Mouse (Mus musculus): ENCODE data around the gene Fgfr2. TPM values are rescaled to one million over a fixed set of nuclear protein-coding genes. Genes with fewer than 3 reads are reported as not detected.
A peak's percentile ranks its signal among the peaks of the same experiment; 100 is the strongest.
"Not testable (repeated sequence)": the region's sequence is repeated elsewhere in the genome, so short reads cannot be mapped to it uniquely, and the experiment has no call there.

Gene Fgfr2
- polyA plus RNA-seq, 1 experiment from 2014 or later: 47.9 TPM

DNA sequence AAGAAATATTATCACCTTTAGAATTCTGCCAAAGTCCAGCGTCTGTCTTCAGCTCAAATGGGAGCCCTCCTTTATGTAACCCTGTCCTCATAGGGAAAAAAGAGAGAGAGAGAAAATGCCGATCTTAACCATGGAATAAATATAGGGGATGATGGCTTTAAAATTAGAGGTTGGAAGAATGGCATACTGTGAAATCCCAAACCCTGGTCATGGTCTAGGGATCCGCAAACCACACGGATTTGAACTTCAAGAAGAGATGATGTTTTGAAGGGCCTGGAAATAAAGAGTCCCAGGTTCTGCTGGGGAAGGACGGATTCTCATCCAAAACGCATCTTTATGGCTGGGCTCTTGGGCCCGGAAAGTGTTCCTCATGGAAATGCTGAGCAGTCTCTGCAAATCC, 2975.9 kb downstream of the Fgfr2 start:
- Histone ChIP-seq H3K9me3 (replicated peaks) (no peaks in the 10 kb centered on the region), H3K27ac (no peak overlapping the region), H3K4me2 (no peak overlapping the region), H3K4me1 (no peaks in the 10 kb centered on the region), H3K9ac (no peak overlapping the region), H3K4me3 (no peak overlapping the region), H3K27me3 (no peaks in the 10 kb centered on the region), H3K36me3 (ENCODE audit: poor library complexity, severe bottlenecking) (no peaks in the 10 kb centered on the region)
- WGBS: 88% methylated on average over 7 of the region's 7 CpGs
- no peak for ATAC-seq

DNA sequence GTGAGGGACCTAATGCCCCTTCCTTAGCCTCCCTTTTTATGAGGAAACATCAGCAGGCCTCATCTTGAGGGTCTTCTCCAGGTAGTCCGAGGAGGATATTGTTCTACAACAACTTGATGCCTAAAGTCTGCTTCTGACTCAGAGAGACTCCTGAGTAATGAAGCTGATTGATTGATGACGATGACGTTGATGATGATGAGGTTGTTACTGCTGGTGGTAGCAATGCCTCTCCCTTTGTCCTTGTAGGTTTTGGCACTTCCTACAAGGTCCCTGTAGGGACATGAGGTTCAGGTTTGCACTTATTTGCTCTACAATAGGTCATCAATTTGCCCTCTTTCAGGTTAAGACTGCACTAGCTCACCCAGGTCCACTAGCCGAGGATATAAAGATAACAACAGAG, 2977.9 kb downstream of the Fgfr2 start:
- Histone ChIP-seq H3K4me1 (no peaks in the 10 kb centered on the region), H3K9ac (no peak overlapping the region), H3K9me3 (replicated peaks) (no peaks in the 10 kb centered on the region), H3K4me2 (no peak overlapping the region), H3K27ac (no peak overlapping the region), H3K4me3 (no peak overlapping the region), H3K36me3 (ENCODE audit: poor library complexity, severe bottlenecking) (no peaks in the 10 kb centered on the region), H3K27me3 (no peaks in the 10 kb centered on the region)
- WGBS: 89% methylated on average over 4 of the region's 4 CpGs
- ATAC-seq: no peak

DNA sequence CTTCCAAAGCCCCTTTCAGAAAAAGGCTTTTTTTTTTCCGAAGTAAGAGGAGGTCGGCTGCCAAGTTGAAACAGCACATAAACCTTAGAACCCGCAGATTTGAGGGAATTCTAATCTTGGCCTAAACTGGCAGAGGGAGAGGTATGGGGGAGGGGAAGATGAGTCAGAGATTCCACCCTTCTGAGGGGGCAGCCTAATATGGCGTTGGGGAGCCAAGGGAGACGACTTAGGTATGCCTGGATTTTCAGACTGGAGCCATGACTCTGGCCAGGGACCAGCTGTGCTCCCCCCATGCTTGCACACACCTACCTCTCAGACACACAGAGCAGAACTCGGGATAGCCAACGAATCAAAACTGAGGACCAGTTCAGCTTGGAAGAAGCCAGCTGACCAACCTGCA, 2979.8 kb downstream of the Fgfr2 start:
- Histone ChIP-seq H3K27ac (no peak overlapping the region), H3K4me2 (no peak overlapping the region), H3K27me3 (no peaks in the 10 kb centered on the region), H3K9ac (no peak overlapping the region), H3K4me1 (no peaks in the 10 kb centered on the region), H3K9me3 (replicated peaks) (no peaks in the 10 kb centered on the region), H3K36me3 (ENCODE audit: poor library complexity, severe bottlenecking) (no peaks in the 10 kb centered on the region), H3K4me3 (no peak overlapping the region)
- WGBS: 70% methylated on average over 7 of the region's 7 CpGs
- ATAC-seq: no peak

DNA sequence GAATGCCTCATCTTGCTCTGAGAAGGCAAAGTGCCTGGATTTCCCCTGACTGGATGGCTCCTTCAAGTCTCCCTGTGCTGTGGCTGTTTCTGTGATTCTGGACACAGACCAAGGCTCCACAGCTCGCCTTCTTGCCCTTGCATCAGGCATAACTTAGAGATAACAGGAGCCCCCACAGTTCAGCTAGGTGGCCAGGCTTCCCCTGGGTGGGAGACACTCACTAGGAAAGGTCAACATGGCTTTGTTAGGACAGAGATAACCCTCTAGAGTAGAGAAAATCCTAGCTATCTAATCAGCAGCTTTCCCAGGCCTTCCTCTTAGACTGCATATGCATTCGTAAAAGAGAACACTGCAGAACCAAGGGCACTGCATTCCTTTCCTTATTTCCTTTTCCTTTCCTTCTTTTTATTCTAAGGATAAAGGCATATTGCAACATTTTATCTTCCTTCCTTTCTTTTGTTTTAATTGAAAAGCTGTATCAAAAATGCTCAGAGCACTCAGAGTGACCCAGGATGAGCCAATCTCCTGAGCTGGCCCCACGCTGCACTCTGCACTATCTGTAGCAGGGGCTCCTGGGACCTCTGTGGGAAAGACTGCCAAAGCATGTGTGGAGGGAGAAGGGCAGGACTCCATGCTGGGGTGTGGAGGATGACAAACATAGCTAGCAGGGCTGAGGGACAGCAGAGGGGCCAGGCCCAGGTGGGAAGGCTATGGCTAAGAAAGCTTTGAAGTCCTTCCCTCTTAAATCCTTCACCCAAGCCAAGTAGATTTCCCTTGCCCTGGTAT, 2981.9 kb downstream of the Fgfr2 start:
- Histone ChIP-seq H3K27me3 (no peaks in the 10 kb centered on the region), H3K4me3 (no peak overlapping the region), H3K9me3 (replicated peaks) (no peaks in the 10 kb centered on the region), H3K4me1 (no peaks in the 10 kb centered on the region), H3K9ac (no peak overlapping the region), H3K36me3 (ENCODE audit: poor library complexity, severe bottlenecking) (no peaks in the 10 kb centered on the region), H3K27ac (no peak overlapping the region), H3K4me2 (no peak overlapping the region)
- no peak for ATAC-seq
- 82% methylated on average over 3 of the region's 3 CpGs for WGBS

DNA sequence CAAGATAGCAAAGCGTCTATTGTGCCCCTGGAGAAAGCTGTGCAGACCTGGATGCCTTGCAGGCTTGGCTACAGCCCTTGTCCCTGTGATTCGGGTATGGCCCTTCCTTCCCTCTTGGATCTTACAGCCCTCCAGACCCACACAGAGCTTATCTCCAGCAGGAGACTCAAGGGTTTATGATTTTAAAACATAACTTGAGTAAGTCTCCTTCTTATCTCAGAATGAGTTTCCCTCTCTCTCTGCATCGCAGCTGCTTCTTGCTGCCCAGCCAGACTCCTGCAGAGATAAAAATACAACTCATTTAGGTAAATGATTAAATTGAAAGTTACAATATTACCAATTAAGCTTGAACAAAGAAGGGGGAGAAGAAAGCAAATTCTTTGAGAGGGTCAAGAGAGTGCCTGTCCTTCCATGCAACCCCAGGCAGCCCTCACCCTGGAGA, 2988.2 kb downstream of the Fgfr2 start:
- H3K27ac ChIP-seq: no peak overlapping the region
- H3K4me2 ChIP-seq: no peak overlapping the region
- H3K4me3 ChIP-seq: no peak overlapping the region
- H3K4me1 ChIP-seq: no peaks in the 10 kb centered on the region
- WGBS: 73% methylated on average over 3 of the region's 3 CpGs
- no peaks in the 10 kb centered on the region for H3K27me3 ChIP-seq
- no peak for ATAC-seq
- H3K9me3 ChIP-seq (replicated peaks): no peaks in the 10 kb centered on the region
- no peak overlapping the region for H3K9ac ChIP-seq
- no peaks in the 10 kb centered on the region for H3K36me3 ChIP-seq (ENCODE audit: poor library complexity, severe bottlenecking)

GRCm38 (mm10) chr7:130134428-130134827, 2988.7 kb downstream of the Fgfr2 start:
- H3K4me3 ChIP-seq; H3K9me3 ChIP-seq (replicated peaks); H3K9ac ChIP-seq; H3K27ac ChIP-seq; ATAC-seq; H3K27me3 ChIP-seq; H3K36me3 ChIP-seq (ENCODE audit: poor library complexity, severe bottlenecking); H3K4me1 ChIP-seq; H3K4me2 ChIP-seq: not testable (repeated sequence)

GRCm38 (mm10) chr7:130130226-130130625, 2992.9 kb downstream of the Fgfr2 start:
- no peak for ATAC-seq
- Histone ChIP-seq H3K4me3 (no peak overlapping the region), H3K27ac (no peak overlapping the region), H3K4me1 (peaks cover 6% of the 10 kb centered on the region), H3K36me3 (ENCODE audit: poor library complexity, severe bottlenecking) (no peaks in the 10 kb centered on the region), H3K4me2 (no peak overlapping the region), H3K9ac (no peak overlapping the region), H3K9me3 (replicated peaks) (no peaks in the 10 kb centered on the region), H3K27me3 (no peaks in the 10 kb centered on the region)
- WGBS: 84% methylated on average over 5 of the region's 5 CpGs

DNA sequence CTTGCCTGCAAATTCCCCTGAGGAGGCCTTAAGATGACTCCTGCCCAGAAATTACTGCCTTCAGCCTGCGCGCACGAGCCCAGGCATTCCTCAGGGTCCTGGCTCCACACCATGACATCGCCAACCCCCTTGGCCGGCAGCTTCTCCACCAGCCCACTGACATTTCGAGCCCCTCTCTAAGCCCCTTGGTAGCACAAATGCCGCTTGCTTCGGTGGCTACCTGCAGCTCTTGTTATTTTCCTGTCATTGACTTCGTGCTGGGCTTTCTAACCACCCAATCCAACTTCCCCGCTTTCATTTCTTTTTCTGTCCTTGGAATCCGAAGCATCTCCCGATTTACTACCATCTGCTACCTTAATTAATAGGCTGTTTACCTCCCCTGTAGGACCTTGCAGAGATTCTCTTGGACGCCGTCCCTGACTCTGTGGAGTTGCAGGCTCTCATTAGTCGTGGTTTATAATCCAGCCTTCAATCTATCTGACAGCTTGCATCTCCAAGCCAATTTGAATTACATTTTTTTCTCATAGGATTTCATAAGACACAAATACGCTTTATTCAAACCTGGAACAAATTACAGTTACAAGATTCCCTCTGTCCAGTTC, 2993.7 kb downstream of the Fgfr2 start:
- H3K36me3 ChIP-seq (ENCODE audit: poor library complexity, severe bottlenecking): no peaks in the 10 kb centered on the region
- peak overlapping the region; percentile 22 for H3K27ac ChIP-seq
- H3K4me1 ChIP-seq: peaks cover 6% of the 10 kb centered on the region
- peak overlapping the region; percentile 42 for H3K4me2 ChIP-seq
- no peak overlapping the region for H3K4me3 ChIP-seq
- WGBS: 16% methylated on average over 16 of the region's 16 CpGs
- no peaks in the 10 kb centered on the region for H3K27me3 ChIP-seq
- H3K9me3 ChIP-seq (replicated peaks): no peaks in the 10 kb centered on the region
- ATAC-seq: peak; percentile 75
- H3K9ac ChIP-seq: peak overlapping the region; percentile 9; the same call in 1 of the 2 replicates

GRCm38 (mm10) chr7:130121507-130121906, 3001.6 kb downstream of the Fgfr2 start:
- H3K9me3 ChIP-seq (replicated peaks): no peaks in the 10 kb centered on the region
- H3K4me2 ChIP-seq: no peak overlapping the region
- 21% methylated on average over 2 of the region's 2 CpGs for WGBS

GRCm38 (mm10) chr7:130119466-130119865, 3003.7 kb downstream of the Fgfr2 start:
- Histone ChIP-seq H3K27ac (no peak overlapping the region), H3K4me1 (peaks cover 30% of the 10 kb centered on the region), H3K27me3 (no peaks in the 10 kb centered on the region), H3K36me3 (ENCODE audit: poor library complexity, severe bottlenecking) (no peaks in the 10 kb centered on the region), H3K9ac (no peak overlapping the region), H3K4me3 (no peak overlapping the region), H3K9me3 (replicated peaks) (no peaks in the 10 kb centered on the region), H3K4me2 (no peak overlapping the region)
- peak; percentile 57; the same call in 1 of the 2 replicates for ATAC-seq
- WGBS: 59% methylated on average over 6 of the region's 6 CpGs

More at GRCm38 (mm10) chr7:130121507-130121906, 3001.6 kb downstream of the Fgfr2 start:
- no peak overlapping the region for H3K9ac ChIP-seq
- H3K4me3 ChIP-seq: no peak overlapping the region
- H3K27me3 ChIP-seq: no peaks in the 10 kb centered on the region
- H3K4me1 ChIP-seq: peaks cover 30% of the 10 kb centered on the region
- H3K27ac ChIP-seq: no peak overlapping the region
- H3K36me3 ChIP-seq (ENCODE audit: poor library complexity, severe bottlenecking): no peaks in the 10 kb centered on the region
- ATAC-seq: no peak

DNA sequence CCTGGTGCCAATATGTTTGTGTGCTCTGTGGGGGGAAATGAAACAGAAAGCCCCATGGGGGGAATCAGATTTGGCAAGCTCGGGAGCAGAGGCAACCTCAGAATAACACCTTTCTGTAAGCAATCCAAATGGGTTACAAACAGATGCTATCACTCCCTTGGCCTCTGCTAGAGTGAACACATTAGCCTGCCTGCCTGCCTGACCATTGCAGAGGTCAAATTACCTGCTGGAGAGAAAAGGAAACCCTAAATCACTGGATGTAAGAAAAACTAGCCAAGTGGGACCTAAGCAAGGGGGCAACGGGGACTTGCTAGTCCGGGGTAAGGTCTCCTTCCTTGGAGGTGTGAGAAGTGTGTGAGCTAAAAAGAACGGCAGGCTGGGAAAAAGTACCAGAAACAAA, 3004.4 kb downstream of the Fgfr2 start:
- Histone ChIP-seq H3K9me3 (replicated peaks) (no peaks in the 10 kb centered on the region), H3K4me3 (no peak overlapping the region), H3K4me1 (peaks cover 30% of the 10 kb centered on the region), H3K9ac (no peak overlapping the region), H3K27ac (no peak overlapping the region), H3K27me3 (no peaks in the 10 kb centered on the region), H3K4me2 (no peak overlapping the region), H3K36me3 (ENCODE audit: poor library complexity, severe bottlenecking) (no peaks in the 10 kb centered on the region)
- ATAC-seq: no peak
- WGBS: 57% methylated on average over 4 of the region's 4 CpGs

- WGBS: 12% methylated on average over 4 of the region's 4 CpGs
- ATAC-seq: 0 out of 2 replicates have a peak, but pooled peaks have one; percentile 43
These were observed 3005.6 kb downstream of the Fgfr2 start for GRCm38 (mm10) chr7:130117466-130118123.

More at GRCm38 (mm10) chr7:130117466-130118123, 3005.6 kb downstream of the Fgfr2 start:
- H3K9ac ChIP-seq: no peak overlapping the region
- H3K9me3 ChIP-seq (replicated peaks): no peaks in the 10 kb centered on the region
- H3K36me3 ChIP-seq (ENCODE audit: poor library complexity, severe bottlenecking): no peaks in the 10 kb centered on the region
- H3K27me3 ChIP-seq: no peaks in the 10 kb centered on the region
- H3K4me3 ChIP-seq: no peak overlapping the region
- no peak overlapping the region for H3K4me2 ChIP-seq
- no peak overlapping the region for H3K27ac ChIP-seq
- peaks cover 30% of the 10 kb centered on the region for H3K4me1 ChIP-seq

All from forebrain, embryonic 13.5 days (tissue).